Mouse (Mus musculus): Measurements from ENCODE around the gene Slc25a51.
"Not testable (repeated sequence)": the region's sequence is repeated elsewhere in the genome, so short reads cannot be mapped to it uniquely, and the experiment has no call there.

GRCm38 (mm10) chr4:45382133-45382532 is 26.4 kb downstream of the Slc25a51 start:
- not testable (repeated sequence) for TF ChIP-seq HCFC1 (IDR thresholded peaks at IDR 0.05; ENCODE audit: low read depth, low read length); CTCF (IDR thresholded peaks at IDR 0.05 in 2 of 3, conservative IDR thresholded peaks at IDR 0.05 in 1 of 3; ENCODE audit: control insufficient read depth in 1 of 3, insufficient read depth in 1 of 3, low read depth in 2 of 3, low read length in 3 of 3, poor library complexity in 1 of 3, severe bottlenecking in 1 of 3); EP300 (IDR thresholded peaks at IDR 0.05; ENCODE audit: low read depth in 1 of 2, low read length in 2 of 2); USF1 (IDR thresholded peaks at IDR 0.05; ENCODE audit: low read depth, low read length); POLR2A (IDR thresholded peaks at IDR 0.05; ENCODE audit: control insufficient read depth in 1 of 2, insufficient read depth in 1 of 2, low read depth in 1 of 2, low read length in 2 of 2, poor library complexity in 1 of 2); RAD21 (IDR thresholded peaks at IDR 0.05; ENCODE audit: low read depth, low read length); TCF12 (IDR thresholded peaks at IDR 0.05; ENCODE audit: low read depth, low read length); RCOR1 (IDR thresholded peaks at IDR 0.05; ENCODE audit: low read depth, low read length); ZNF384 (IDR thresholded peaks at IDR 0.05; ENCODE audit: low read depth, low read length)

All from MEL (cell line).